8 mouse cellular contexts compared by ENCODE assay signal in the genomic region with DNA sequence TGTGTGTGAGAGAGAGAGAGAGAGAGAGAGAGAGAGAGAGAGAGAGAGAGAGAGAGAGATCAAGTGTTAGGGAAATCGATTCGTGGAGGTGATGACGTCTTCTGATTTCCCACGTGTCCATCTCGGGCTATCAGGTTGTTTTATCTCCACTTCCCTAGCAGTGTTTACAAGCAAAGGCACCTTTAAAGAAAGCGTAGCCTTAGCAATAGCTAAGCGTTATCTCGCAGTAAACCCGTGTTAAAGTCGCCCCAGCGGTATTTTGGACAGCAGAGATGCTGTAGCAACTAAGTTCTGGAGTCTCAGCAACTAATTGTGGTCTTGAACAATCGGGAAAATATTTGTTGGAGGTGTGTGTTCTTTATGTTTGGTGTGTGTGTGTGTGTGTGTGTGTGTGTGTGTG. TPM values are rescaled to one million over a fixed set of nuclear protein-coding genes. Genes with fewer than 3 reads are reported as not detected.
A peak's percentile ranks its signal among the peaks of the same experiment; 100 is the strongest.
DNase-seq lines count a peak whose midpoint lies in the region; ATAC-seq lines count a peak whose summit lies in the region.

No protein-coding gene starts in this region.

- no peak for ATAC-seq in heart, embryonic 12.5 days (ENCODE audit: insufficient number of reproducible peaks, low FRiP score)
- no peak for ATAC-seq in intestine, embryonic 14.5 days (replicated peaks; ENCODE audit: low FRiP score, low TSS enrichment, low read depth)
- no peak for ATAC-seq in midbrain, embryonic 13.5 days

- peak overlapping the region; percentile 90 for H3K27ac ChIP-seq in heart, embryonic 12.5 days (ENCODE audit: poor library complexity, severe bottlenecking)
- no peak overlapping the region for H3K27ac ChIP-seq in intestine, embryonic 14.5 days (ENCODE audit: low read depth)
- H3K27ac ChIP-seq in midbrain, embryonic 13.5 days, result no peak overlapping the region

- WGBS in heart, embryonic 12.5 days, result under 1% methylated on average over 12 of the region's 12 CpGs
- 6% methylated on average over 12 of the region's 12 CpGs for WGBS in intestine, embryonic 14.5 days
- 9% methylated on average over 10 of the region's 12 CpGs for WGBS in midbrain, embryonic 13.5 days

- peaks cover 9% of the 10 kb centered on the region; the same call in 1 of the 2 replicates for H3K4me1 ChIP-seq in heart, embryonic 12.5 days (replicated peaks)
- peaks cover 6% of the 10 kb centered on the region for H3K4me1 ChIP-seq in intestine, embryonic 14.5 days (replicated peaks; ENCODE audit: control insufficient read depth, insufficient read depth, low read length)
- peaks cover 12% of the 10 kb centered on the region for H3K4me1 ChIP-seq in midbrain, embryonic 13.5 days (replicated peaks)

- intact Hi-C loops in heart, postnatal 10 days (cut with DNase I), result loop anchor here (2.0 to 5.0 kb wide), 2 partner anchors 99 to 115 kb away; no protein-coding TSS in a partner anchor

- H3K27me3 ChIP-seq in heart, embryonic 12.5 days (replicated peaks), result 0 out of 2 replicates have a peak, but pooled peaks cover 3% of the 10 kb centered on the region
- 0 out of 2 replicates have a peak, but pooled peaks cover 4% of the 10 kb centered on the region for H3K27me3 ChIP-seq in intestine, embryonic 14.5 days (replicated peaks; ENCODE audit: control insufficient read depth, insufficient read depth, low read length)
- H3K27me3 ChIP-seq in midbrain, embryonic 13.5 days, result peaks cover 29% of the 10 kb centered on the region

- no peak for DNase-seq in heart, postnatal 10 days
- DNase-seq in embryo, embryonic 10 days (ENCODE audit: low spot score), result peak; percentile 51
- DNase-seq in intestine, embryonic 14.5 days (ENCODE audit: low spot score), result no peak
- DNase-seq in urinary bladder, adult 2 months (ENCODE audit: low spot score), result no peak
- no peak for DNase-seq in adipocyte (ENCODE audit: low spot score)
- no peak for DNase-seq in adrenal gland, adult 18-20 months (ENCODE audit: low spot score in 2 of 2)

- peak overlapping the region; percentile 79 for H3K4me2 ChIP-seq in heart, embryonic 12.5 days
- H3K4me2 ChIP-seq in intestine, embryonic 14.5 days (ENCODE audit: low read length), result peak overlapping the region; percentile 70
- H3K4me2 ChIP-seq in midbrain, embryonic 13.5 days (replicated peaks), result peak overlapping the region; percentile 97

- peak overlapping the region; percentile 95 for H3K9ac ChIP-seq in heart, embryonic 12.5 days
- H3K9ac ChIP-seq in intestine, embryonic 14.5 days (ENCODE audit: low read length), result peak overlapping the region; percentile 76
- no peak overlapping the region for H3K9ac ChIP-seq in midbrain, embryonic 13.5 days (replicated peaks)

- no peaks in the 10 kb centered on the region for H3K9me3 ChIP-seq in heart, embryonic 12.5 days (replicated peaks)
- H3K9me3 ChIP-seq in intestine, embryonic 14.5 days (ENCODE audit: control insufficient read depth, low read length), result no peaks in the 10 kb centered on the region
- H3K9me3 ChIP-seq in midbrain, embryonic 13.5 days, result no peaks in the 10 kb centered on the region

- H3K4me3 ChIP-seq in heart, embryonic 12.5 days, result peak overlapping the region; percentile 91
- peak overlapping the region; percentile 79 for H3K4me3 ChIP-seq in intestine, embryonic 14.5 days (ENCODE audit: low read depth, low read length)
- H3K4me3 ChIP-seq in midbrain, embryonic 13.5 days (replicated peaks), result peak overlapping the region; percentile 81

- H3K36me3 ChIP-seq in heart, embryonic 12.5 days, result peaks cover 17% of the 10 kb centered on the region; the same call in 1 of the 2 replicates
- peaks cover 5% of the 10 kb centered on the region; the same call in 1 of the 2 replicates for H3K36me3 ChIP-seq in intestine, embryonic 14.5 days (ENCODE audit: control insufficient read depth, insufficient read depth, low read length)
- no peaks in the 10 kb centered on the region for H3K36me3 ChIP-seq in midbrain, embryonic 13.5 days

RNA-seq across cellular contexts. Expression of a gene that starts 1.7 kb away (rescaled TPM):
- polyA plus RNA-seq in heart, embryonic 12.5 days (2016; fragmentation: Nextera tagmentation; extraction: Ambion mirVana), result 21.0 and 23.2 TPM in 2 replicates
- total RNA-seq in heart, postnatal 10 days (2021), result 1 to 10 TPM; 3.9 to 4.1 TPM
- polyA plus RNA-seq in intestine, embryonic 14.5 days (2014; fragmentation: Nextera tagmentation; extraction: Ambion mirVana), result 12.9 and 13.3 TPM in 2 replicates
- 2.6 and 4.0 TPM in 2 replicates for polyA plus RNA-seq in midbrain, embryonic 13.5 days (2015; fragmentation: Nextera tagmentation; extraction: Ambion mirVana)
- 60.2 and 68.4 TPM in 2 replicates for polyA plus RNA-seq in urinary bladder, adult 2 months (2012; rRNA removed)
- total RNA-seq in adrenal gland, adult 18-20 months (2021), result 10 to 100 TPM in 1 of 2 experiments, 1 to 10 TPM in 1; 8.0 to 10.3 TPM
